Mouse (Mus musculus): ENCODE data around the gene Dleu7. TPM values are rescaled to one million over a fixed set of nuclear protein-coding genes. Genes with fewer than 3 reads are reported as not detected.

Dleu7 gene
- polyA plus RNA-seq, 1 experiment = 0.14 TPM

Other genes starting within 250 kb of the Dleu7 start
- 1.8 and 1.9 TPM in 2 replicates for gene Rnaseh2b, start 458 bp downstream of the Dleu7 start, polyA plus RNA-seq (2012; rRNA removed)
- not detected in 2 replicates for gene Gucy1b2, start 163.2 kb upstream of the Dleu7 start, polyA plus RNA-seq (2012; rRNA removed)

Measured in gonadal fat pad, adult 2 months (tissue).